Mouse (Mus musculus) liver, adult 2 months (tissue): ENCODE measurements around the gene Dus4l. TPM values are rescaled to one million over a fixed set of nuclear protein-coding genes. Genes with fewer than 3 reads are reported as not detected.
A peak's percentile ranks its signal among the peaks of the same experiment; 100 is the strongest.

ENCODE experiments used
- DNase-seq: peaks from one replicate; pipeline ENCODE4 v3.0.0-alpha.2; 2011; ENCODE audit warnings: low read depth, low spot score; ENCODE audit errors: extremely low read depth
- H3K27ac ChIP-seq: fragments of 200-500 bp; replicated peaks from 2 replicates; pipeline ENCODE4 v1.5.1; 2012; ENCODE audit warnings: low read depth, mild to moderate bottlenecking, control low read depth, inconsistent platforms, low read length; ENCODE audit not compliant: insufficient read depth
- H3K27me3 ChIP-seq: fragments of 200-500 bp; 2 replicates; pipeline ENCODE4 v1.6.1; 2012; ENCODE audit warnings: mild to moderate bottlenecking, moderate library complexity, low read length, inconsistent platforms; ENCODE audit not compliant: control insufficient read depth, insufficient read depth
- H3K36me3 ChIP-seq: fragments of 200-500 bp; 2 replicates; pipeline ENCODE4 v1.6.1; 2012; ENCODE audit warnings: low read length, inconsistent platforms; ENCODE audit not compliant: control insufficient read depth, insufficient read depth
- H3K4me1 ChIP-seq: fragments of 200-500 bp; 2 replicates; pipeline ENCODE4 v1.6.1; 2011; ENCODE audit warnings: low read length; ENCODE audit not compliant: control insufficient read depth, insufficient read depth
- H3K4me3 ChIP-seq: fragments of 200-500 bp; 2 replicates; pipeline ENCODE4 v1.5.1; 2011; ENCODE audit warnings: low read depth, mild to moderate bottlenecking, control low read depth, low read length, moderate library complexity; ENCODE audit not compliant: insufficient read depth
- H3K79me2 ChIP-seq: fragments of 200-500 bp; 2 replicates; pipeline ENCODE4 v1.6.1; 2012; ENCODE audit warnings: inconsistent platforms, mild to moderate bottlenecking, low read length, moderate library complexity; ENCODE audit not compliant: control insufficient read depth, insufficient read depth
- H3K9ac ChIP-seq: fragments of 200-500 bp; 2 replicates; pipeline ENCODE4 v1.6.1; 2012; ENCODE audit warnings: low read depth, mild to moderate bottlenecking, control low read depth, inconsistent platforms, low read length
- CTCF ChIP-seq: fragments of 200-500 bp; IDR thresholded peaks from 2 replicates; pipeline ENCODE4 v1.5.1; 2011; ENCODE audit warnings: low read depth, low read length, control low read depth
- POLR2A ChIP-seq: fragments of 200-500 bp; IDR thresholded peaks from 2 replicates; pipeline ENCODE4 v1.6.1; 2011; ENCODE audit warnings: low read length, control low read depth; ENCODE audit not compliant: insufficient read depth; ENCODE audit errors: extremely low read depth
- WGBS: fragments of 180-500 bp; shearing (Covaris S2); methylation state at CpG from one replicate; pipeline ENCODE4 v1.1.7; 2018; 5-methylcytosine and 5-hydroxymethylcytosine counted together
- polyA plus RNA-seq: library from polyadenylated mRNA; depleted of rRNA; stranded (reverse); fragments of >200 nt; gene quantifications from 2 replicates; pipeline ENCODE4 v1.2.3, GENCODE M21; 2012
- total RNA-seq: library from RNA; depleted of rRNA; stranded (reverse); fragments of >200 nt; gene quantifications from 2 replicates; pipeline ENCODE4 v1.2.3, GENCODE M21; 2014

Gene Dus4l
- total and polyA plus RNA-seq, 2 experiments, result 2.0 to 3.1 TPM

- H3K79me2 ChIP-seq, result no peaks in the 10 kb centered on the region
- TF ChIP-seq POLR2A, result no peak
- TF ChIP-seq CTCF, result no peak
Observed at GRCm38 (mm10) chr12:31667187-31667586, 12.6 kb upstream of the Dus4l start.

GRCm38 (mm10) chr12:31665999-31666398, 11.4 kb upstream of the Dus4l start:
- TF ChIP-seq POLR2A (no peak), CTCF (no peak)
- H3K27me3 ChIP-seq, result no peaks in the 10 kb centered on the region
- H3K27ac ChIP-seq, result no peak overlapping the region
- no peak for DNase-seq
- peaks cover 19% of the 10 kb centered on the region; the same call in 1 of the 2 replicates for H3K36me3 ChIP-seq
- H3K4me1 ChIP-seq, result no peaks in the 10 kb centered on the region
- no peaks in the 10 kb centered on the region for H3K79me2 ChIP-seq
- no peak overlapping the region for H3K9ac ChIP-seq
- WGBS, result 82% methylated on average over 6 of the region's 6 CpGs
- H3K4me3 ChIP-seq, result no peak overlapping the region

More at GRCm38 (mm10) chr12:31667187-31667586, 12.6 kb upstream of the Dus4l start:
- Histone ChIP-seq H3K9ac (no peak overlapping the region), H3K4me1 (no peaks in the 10 kb centered on the region), H3K4me3 (no peak overlapping the region), H3K36me3 (peaks cover 16% of the 10 kb centered on the region; the same call in 1 of the 2 replicates), H3K27ac (no peak overlapping the region), H3K27me3 (no peaks in the 10 kb centered on the region)
- no peak for DNase-seq
- 82% methylated on average over 3 of the region's 3 CpGs for WGBS

GRCm38 (mm10) chr12:31656841-31657240, 2.2 kb upstream of the Dus4l start:
- H3K36me3 ChIP-seq, result peaks cover 2% of the 10 kb centered on the region; the same call in 1 of the 2 replicates
- WGBS, result 96% methylated on average over 2 of the region's 2 CpGs
- peaks cover 3% of the 10 kb centered on the region for H3K4me1 ChIP-seq
- no peak overlapping the region for H3K9ac ChIP-seq
- no peaks in the 10 kb centered on the region for H3K27me3 ChIP-seq
- no peak overlapping the region for H3K27ac ChIP-seq
- no peak overlapping the region for H3K4me3 ChIP-seq
- peaks cover 7% of the 10 kb centered on the region; the same call in 1 of the 2 replicates for H3K79me2 ChIP-seq
- DNase-seq, result no peak
- TF ChIP-seq POLR2A, result no peak
- TF ChIP-seq CTCF, result no peak

GRCm38 (mm10) chr12:31654965-31655477, 395 bp upstream of the Dus4l start:
- Histone ChIP-seq H3K27me3 (no peaks in the 10 kb centered on the region), H3K9ac (peak overlapping the region; percentile 88), H3K4me3 (peak overlapping the region; percentile 87), H3K27ac (peak overlapping the region; percentile 69), H3K79me2 (peaks cover 7% of the 10 kb centered on the region; the same call in 1 of the 2 replicates), H3K4me1 (peaks cover 3% of the 10 kb centered on the region), H3K36me3 (no peaks in the 10 kb centered on the region)
- no peak for DNase-seq
- TF ChIP-seq CTCF (peak; percentile 50), POLR2A (no peak)
- WGBS, result under 1% methylated on average over 29 of the region's 29 CpGs

GRCm38 (mm10) chr12:31653611-31654010, 1.0 kb downstream of the Dus4l start:
- peaks cover 3% of the 10 kb centered on the region; the same call in 1 of the 2 replicates for H3K36me3 ChIP-seq
- TF ChIP-seq POLR2A (no peak), CTCF (no peak)
- no peak for DNase-seq
- no peaks in the 10 kb centered on the region for H3K27me3 ChIP-seq
- no peak overlapping the region for H3K9ac ChIP-seq
- peaks cover 3% of the 10 kb centered on the region for H3K4me1 ChIP-seq
- no peak overlapping the region for H3K4me3 ChIP-seq
- H3K27ac ChIP-seq, result no peak overlapping the region
- 74% methylated on average over 5 of the region's 5 CpGs for WGBS
- H3K79me2 ChIP-seq, result peaks cover 7% of the 10 kb centered on the region; the same call in 1 of the 2 replicates

GRCm38 (mm10) chr12:31635240-31635607, 19.4 kb downstream of the Dus4l start:
- no peak for TF ChIP-seq POLR2A
- TF ChIP-seq CTCF, result no peak
- Histone ChIP-seq H3K4me1 (no peaks in the 10 kb centered on the region), H3K27me3 (no peaks in the 10 kb centered on the region), H3K9ac (no peak overlapping the region), H3K27ac (no peak overlapping the region), H3K4me3 (no peak overlapping the region), H3K36me3 (no peaks in the 10 kb centered on the region; the same call in none of the 2 replicates), H3K79me2 (no peaks in the 10 kb centered on the region)
- WGBS, result 98% methylated on average over 3 of the region's 3 CpGs
- no peak for DNase-seq
